Mouse (Mus musculus) erythroblast, embryonic 14.5 days (primary cell): ENCODE measurements around the gene Syn3.

Source experiments
- GATA1 ChIP-seq: IDR thresholded peaks from 2 replicates; pipeline ENCODE4 v1.6.1; 2012; ENCODE audit warnings: low read length, inconsistent platforms, mixed read lengths
- TAL1 ChIP-seq: IDR thresholded peaks from 3 replicates; pipeline ENCODE4 v1.6.1; 2012; ENCODE audit warnings: low read length, inconsistent platforms, mixed read lengths

DNA sequence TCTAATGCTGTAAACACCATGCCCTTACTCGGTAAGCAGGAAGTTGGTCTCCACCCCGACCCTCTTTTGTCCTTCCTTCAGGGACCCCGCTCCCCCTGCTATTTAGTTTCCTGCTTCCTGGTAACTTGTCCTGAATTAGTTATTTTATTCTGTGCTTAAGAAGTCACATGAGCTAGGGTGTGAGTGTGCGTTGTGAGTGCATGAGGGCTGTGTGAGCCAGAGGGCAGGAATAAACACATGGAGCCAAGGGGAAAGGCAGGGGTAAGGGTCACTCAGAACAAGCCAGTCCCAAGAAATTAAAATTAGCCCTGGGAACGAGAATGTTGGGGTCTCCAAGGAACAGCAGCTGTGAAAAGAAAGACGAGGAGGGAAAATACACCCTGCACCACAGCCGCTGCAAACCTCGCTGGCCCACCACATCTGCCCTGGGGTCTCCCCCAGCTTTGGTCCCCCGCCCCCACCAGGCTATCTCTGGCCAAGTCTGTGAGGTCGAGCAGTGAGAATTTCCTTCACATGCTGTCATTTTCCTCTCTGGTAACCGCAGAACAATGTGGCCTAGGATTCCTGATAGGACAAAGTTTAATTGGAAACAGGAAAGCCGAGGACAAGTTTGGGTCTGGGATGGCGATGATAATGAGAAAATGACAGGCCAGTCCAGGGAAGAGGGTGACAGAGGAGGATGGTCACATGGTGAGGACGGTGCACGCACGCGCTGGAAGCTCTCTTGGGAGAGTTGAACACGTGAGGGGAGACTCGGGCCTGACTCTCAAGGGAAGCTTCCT lies 225.1 kb downstream of the Syn3 start:
- TF ChIP-seq GATA1 (no peak), TAL1 (no peak)
